Mouse (Mus musculus) brain, embryonic 14.5 days (tissue): Measurements from ENCODE around the gene Cnih2. TPM values are rescaled to one million over a fixed set of nuclear protein-coding genes. Genes with fewer than 3 reads are reported as not detected.

Experiments
- DNase-seq: peaks from one replicate; pipeline ENCODE4 v3.0.0-alpha.2; 2011; ENCODE audit warnings: low read depth
- CTCF ChIP-seq: fragments of 200-500 bp; IDR thresholded peaks from 2 replicates; pipeline ENCODE4 v1.5.1; 2012; ENCODE audit warnings: inconsistent platforms, mild to moderate bottlenecking, moderate library complexity, borderline replicate concordance; ENCODE audit not compliant: insufficient read depth, insufficient read length; ENCODE audit errors: extremely low read depth
- POLR2A ChIP-seq: fragments of 200-500 bp; IDR thresholded peaks from 2 replicates; pipeline ENCODE4 v1.6.1; 2012; ENCODE audit warnings: mild to moderate bottlenecking, inconsistent platforms, borderline replicate concordance; ENCODE audit not compliant: poor library complexity, insufficient read depth, insufficient read length, severe bottlenecking; ENCODE audit errors: extremely low read depth
- polyA plus RNA-seq: library from polyadenylated mRNA; depleted of rRNA; stranded (reverse); fragments of >200 nt; gene quantifications from 2 replicates; pipeline ENCODE4 v1.2.3, GENCODE M21; 2012

The Cnih2 gene
- polyA plus RNA-seq, 1 experiment: 467 TPM

- TF ChIP-seq POLR2A (no peak), CTCF (peak; percentile 39; the same call in 1 of the 2 replicates)
- no peak for DNase-seq
Measured at GRCm38 (mm10) chr19:5109659-5110453, 11.5 kb upstream of the Cnih2 start.

GRCm38 (mm10) chr19:5108702-5109101 is 10.4 kb upstream of the Cnih2 start:
- TF ChIP-seq CTCF (no peak), POLR2A (no peak)
- no peak for DNase-seq

GRCm38 (mm10) chr19:5108271-5108575 is 9.9 kb upstream of the Cnih2 start:
- TF ChIP-seq CTCF: peak; percentile 46; the same call in 1 of the 2 replicates
- no peak for TF ChIP-seq POLR2A
- DNase-seq: no peak

- TF ChIP-seq CTCF: no peak
- TF ChIP-seq POLR2A: no peak
- no peak for DNase-seq
Measured at GRCm38 (mm10) chr19:5107556-5108270, 9.4 kb upstream of the Cnih2 start.

- peak; percentile 70; the same call in 1 of the 2 replicates for TF ChIP-seq POLR2A
- no peak for TF ChIP-seq CTCF
- peak; percentile 99 for DNase-seq
Measured at GRCm38 (mm10) chr19:5106731-5107191, 8.4 kb upstream of the Cnih2 start, which contains the start of gene Rab1b. Gene Rab1b (minus strand): TSS chr19:5107072.

GRCm38 (mm10) chr19:5106074-5106473 is 7.8 kb upstream of the Cnih2 start:
- TF ChIP-seq POLR2A: no peak
- no peak for TF ChIP-seq CTCF
- DNase-seq: no peak

GRCm38 (mm10) chr19:5097521-5098362 is 579 bp downstream of the Cnih2 start:
- TF ChIP-seq CTCF (no peak), POLR2A (no peak)
- DNase-seq: peak; percentile 77

- DNase-seq: peak; percentile 60
- TF ChIP-seq CTCF (no peak), POLR2A (no peak)
Measured at GRCm38 (mm10) chr19:5095887-5096474, 2.3 kb downstream of the Cnih2 start.

- no peak for DNase-seq
- TF ChIP-seq POLR2A (no peak), CTCF (no peak)
Measured at GRCm38 (mm10) chr19:5094746-5095417, 3.4 kb downstream of the Cnih2 start.

- TF ChIP-seq CTCF: peak; percentile 92
- TF ChIP-seq POLR2A: no peak; the same call in 1 of the 2 replicates
- peak; percentile 98 for DNase-seq
Measured at GRCm38 (mm10) chr19:5094243-5094632, 4.1 kb downstream of the Cnih2 start.
